Mouse (Mus musculus) cerebellum, postnatal 14 days (tissue): ENCODE results near the gene Il21.
A peak's percentile ranks its signal among the peaks of the same experiment; 100 is the strongest.

Experiments used
- DNase-seq, 2 experiments: peaks; one replicate each; pipeline ENCODE4 v3.0.0; 2021; ENCODE audit warnings: mixed read lengths in 2 of 2

Gene Il21

DNA sequence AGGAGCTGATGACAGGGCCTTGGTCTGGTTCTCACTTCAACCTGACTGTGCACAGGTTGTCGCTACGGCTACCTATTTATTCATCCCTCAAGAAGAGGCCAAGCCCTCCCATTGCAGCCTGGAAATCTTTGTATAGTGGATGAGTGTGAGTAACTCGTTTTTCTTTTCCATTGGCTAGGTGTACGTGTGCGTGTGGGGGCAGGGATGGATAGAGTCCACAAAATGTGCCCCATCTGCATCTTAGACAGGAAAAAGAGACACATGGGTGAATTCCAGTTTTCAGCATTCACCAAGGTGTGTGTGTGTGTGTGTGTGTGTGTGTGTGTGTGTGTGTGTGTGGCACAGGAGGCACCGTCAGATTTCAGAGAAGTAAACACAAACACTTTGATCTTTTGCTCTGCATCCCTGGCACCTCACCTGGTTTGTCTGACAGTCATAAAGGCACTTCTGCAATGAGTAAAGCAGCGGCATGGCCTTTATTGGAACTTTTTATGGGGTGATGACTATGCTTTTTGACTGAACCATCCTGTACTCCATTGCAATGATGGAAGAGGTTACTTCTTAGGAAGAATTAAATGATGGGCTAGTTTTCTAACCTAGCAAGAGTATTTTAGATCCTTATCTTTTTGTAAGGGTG, at the start of gene Il21:
TSS of gene Il21 (minus strand) at position 51 of the 637 bp plus-strand sequence.
- no peak for DNase-seq

DNA sequence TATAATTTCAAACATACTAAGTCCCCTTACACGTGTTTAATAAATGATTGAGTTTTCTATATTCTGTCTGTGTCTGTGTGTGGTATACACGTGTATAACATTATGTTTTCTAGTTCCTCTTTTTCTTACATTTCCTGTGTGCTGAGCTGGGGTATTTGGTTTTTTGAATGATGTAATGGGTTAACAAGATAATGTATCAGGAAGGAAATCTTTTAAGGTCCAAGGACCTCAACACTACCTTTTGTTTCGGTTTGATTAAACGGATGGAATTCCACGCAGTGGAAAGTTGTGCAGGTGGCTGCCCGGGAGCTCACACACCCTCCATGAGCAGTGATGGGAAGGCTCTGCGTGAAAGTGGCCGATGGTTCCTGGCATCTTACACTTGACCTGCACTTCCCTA, 48.4 kb upstream of the Il21 start:
- DNase-seq = no peak

DNA sequence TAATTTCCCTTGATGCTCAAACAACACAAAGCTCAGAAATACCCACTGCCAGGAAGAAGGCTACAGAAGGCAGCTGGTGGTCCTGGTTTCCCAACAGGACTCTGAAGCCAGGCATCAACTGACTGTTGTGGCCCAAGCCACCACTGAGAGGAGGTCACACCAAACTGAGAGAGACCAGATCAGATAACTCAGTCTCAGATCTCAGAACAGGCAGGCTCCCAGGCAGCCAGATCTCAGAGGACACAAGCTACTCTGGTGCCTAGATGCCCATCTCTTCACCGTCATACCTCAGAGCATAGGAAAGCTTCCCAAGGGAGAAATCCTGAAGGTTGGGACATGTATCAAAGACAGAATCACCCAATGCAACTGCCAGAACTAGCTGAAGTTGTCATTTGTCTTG, 47.8 kb upstream of the Il21 start:
- DNase-seq = no peak

DNA sequence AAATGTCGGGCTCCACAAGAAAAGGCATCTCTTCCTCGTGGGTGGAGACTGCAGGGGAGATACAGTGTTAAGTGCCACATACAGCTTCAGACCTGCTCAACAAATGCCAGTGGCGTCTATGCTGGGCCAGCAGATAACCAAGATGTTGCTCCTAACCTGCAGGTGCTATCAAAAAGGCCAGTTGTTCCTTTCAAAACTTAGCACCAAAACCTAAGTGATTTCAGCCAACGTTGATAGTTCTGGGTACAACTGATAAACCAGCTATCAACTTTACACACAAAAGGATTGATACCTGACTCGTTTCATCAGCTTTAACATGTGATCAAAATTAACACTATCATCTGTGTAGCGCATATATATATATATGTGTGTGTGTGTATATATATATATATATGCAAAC, 42.2 kb upstream of the Il21 start:
- no peak for DNase-seq

DNA sequence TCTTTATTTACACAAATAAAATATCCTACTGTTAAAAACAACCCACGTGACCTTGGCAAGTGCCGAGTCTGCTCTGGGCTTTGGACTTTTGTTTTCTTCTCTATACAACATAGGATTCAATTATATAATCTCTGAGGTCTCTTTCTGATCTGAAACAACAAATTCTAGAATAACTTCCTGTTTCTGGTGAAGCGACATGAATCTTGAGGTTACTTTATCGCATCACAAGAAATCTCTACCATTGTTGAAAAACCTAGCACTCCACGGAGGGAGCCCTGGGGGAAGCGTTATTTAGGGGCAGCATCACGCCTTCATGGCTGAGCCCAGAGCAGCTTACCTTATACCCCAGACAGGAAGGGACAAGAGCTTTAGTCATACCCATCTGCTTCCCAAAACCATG, 40.7 kb upstream of the Il21 start:
- DNase-seq = no peak

- peak; percentile 62 to 70 for DNase-seq
Observed at GRCm38 (mm10) chr3:37271209-37271608, 38.8 kb upstream of the Il21 start.

GRCm38 (mm10) chr3:37269926-37270325, 37.5 kb upstream of the Il21 start:
- DNase-seq = no peak

GRCm38 (mm10) chr3:37268338-37268737, 35.9 kb upstream of the Il21 start:
- no peak for DNase-seq

GRCm38 (mm10) chr3:37259331-37259999, 27.0 kb upstream of the Il21 start:
- no peak for DNase-seq

DNA sequence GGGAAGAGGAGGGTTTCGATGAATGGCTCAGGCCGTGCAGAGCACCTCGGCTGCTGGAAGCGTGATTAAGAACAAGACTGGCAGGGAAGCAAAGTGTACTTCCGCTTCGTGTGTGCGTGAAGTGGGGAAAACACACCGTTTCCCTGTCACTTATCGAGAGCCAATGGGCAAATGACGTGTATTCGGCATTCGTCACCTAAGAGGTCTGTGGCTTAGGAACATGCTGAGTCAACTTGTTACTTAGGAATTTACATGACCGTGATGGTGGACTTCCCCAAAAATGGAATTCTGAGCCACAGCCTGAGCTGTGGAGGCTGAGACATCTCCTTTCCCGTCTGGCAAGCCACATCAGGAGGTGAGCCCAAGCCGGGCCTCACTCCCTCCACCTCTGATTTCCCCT, 25.3 kb upstream of the Il21 start:
- no peak for DNase-seq

GRCm38 (mm10) chr3:37250967-37251366, 18.5 kb upstream of the Il21 start:
- no peak for DNase-seq

GRCm38 (mm10) chr3:37235025-37235424, 2.6 kb upstream of the Il21 start:
- no peak for DNase-seq

DNA sequence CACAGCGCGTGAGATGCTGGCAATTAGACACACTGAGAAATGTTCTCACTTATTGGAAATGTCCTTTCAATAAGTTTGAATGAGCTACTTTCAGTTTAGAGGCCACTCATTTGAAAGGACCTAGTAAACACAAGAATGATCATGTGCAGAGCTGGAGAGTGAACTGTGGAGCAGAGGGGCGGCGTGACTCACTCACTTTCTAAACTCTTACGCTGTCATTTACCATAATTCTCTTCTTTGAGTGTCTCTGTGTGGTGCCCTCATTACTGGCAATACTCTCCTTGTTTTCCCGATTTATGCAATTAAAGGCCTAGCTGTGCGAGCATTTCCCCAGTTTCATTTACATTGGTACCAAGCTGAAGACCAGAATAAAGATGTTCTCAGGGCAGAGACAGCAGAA, 1.3 kb downstream of the Il21 start:
- no peak for DNase-seq

DNA sequence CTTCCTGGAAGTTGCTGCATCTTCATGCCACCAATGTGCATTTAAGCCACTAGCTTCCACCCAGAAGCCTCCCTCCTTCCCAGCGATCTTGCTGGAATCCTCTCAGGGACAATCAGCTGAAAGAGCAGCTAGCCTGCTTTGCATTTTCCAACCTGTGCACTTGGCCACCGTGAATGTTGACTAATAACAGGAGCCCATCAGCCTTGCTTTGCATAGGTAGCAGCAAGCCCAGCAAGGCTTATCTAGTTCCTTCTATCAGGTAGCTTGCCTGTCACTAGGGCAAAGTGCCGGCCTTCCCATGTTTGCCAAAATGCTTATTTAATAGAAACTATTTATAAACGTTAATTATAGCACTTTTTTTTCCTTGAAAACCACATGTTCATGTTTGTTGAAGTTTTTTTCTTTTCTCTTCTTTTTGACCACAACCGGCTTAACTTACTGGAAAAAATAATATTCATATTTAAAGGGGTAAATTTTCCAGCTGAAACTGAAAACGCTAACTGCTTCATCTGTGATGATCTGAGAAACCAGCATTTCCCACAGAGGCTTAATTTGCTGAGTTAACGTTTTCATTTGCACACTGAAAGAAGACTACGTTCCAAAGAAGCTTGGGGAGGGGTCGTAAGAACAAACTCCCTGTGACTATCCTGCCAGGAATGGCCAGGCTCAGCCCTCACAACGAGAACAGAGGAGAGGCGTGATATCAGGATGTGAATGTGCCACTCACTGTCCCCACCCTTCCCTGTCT, 3.2 kb downstream of the Il21 start:
- no peak for DNase-seq

GRCm38 (mm10) chr3:37225124-37225523, 7.3 kb downstream of the Il21 start:
- no peak for DNase-seq

- peak; percentile 48 to 52 for DNase-seq
Observed at GRCm38 (mm10) chr3:37219071-37219470, 13.4 kb downstream of the Il21 start.

- no peak for DNase-seq
Observed at GRCm38 (mm10) chr3:37205226-37205800, 27.1 kb downstream of the Il21 start.

DNA sequence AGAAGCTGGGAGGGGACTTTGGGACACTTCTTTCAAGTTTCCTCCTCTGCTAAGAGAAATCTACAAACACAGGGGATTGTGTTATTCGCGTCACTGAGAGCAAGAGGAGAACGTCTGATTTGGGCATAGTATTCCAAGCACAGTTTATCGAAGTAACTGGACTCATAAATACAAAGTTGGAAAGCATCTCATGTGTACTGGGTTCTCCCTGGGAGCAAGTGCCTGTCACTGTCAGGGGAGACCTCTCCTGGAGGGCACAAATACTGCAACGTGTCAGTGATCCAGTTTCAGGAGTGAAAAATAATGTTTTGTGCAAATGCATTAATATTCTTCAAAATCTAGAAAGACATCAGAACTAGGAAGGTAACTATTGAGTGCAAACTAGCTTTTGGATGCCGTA, 27.9 kb downstream of the Il21 start:
- peak; percentile 28 to 33 for DNase-seq

DNA sequence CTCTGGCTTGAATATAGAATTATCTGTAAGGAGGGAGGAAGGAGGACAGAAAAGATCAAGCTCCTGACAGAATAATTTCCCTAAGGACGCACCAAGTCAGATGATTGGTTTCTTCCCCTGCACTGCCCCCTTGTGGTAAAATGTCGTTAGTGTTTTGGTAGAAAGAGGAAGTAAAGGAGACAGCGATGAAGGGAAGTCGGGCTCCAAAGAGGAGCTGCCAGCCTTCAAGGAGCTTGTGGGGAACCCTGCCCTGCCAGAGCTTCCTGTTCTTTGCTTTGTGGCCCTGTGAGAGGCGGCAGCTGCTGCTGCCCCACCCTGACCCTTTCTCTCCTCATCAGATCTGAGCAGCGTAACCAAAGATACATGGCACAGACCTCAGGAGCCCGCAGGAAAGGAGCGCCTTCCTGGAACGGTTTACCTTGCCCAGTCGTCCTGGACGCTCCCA, 28.4 kb downstream of the Il21 start:
- DNase-seq = peak; percentile 89 to 92

DNA sequence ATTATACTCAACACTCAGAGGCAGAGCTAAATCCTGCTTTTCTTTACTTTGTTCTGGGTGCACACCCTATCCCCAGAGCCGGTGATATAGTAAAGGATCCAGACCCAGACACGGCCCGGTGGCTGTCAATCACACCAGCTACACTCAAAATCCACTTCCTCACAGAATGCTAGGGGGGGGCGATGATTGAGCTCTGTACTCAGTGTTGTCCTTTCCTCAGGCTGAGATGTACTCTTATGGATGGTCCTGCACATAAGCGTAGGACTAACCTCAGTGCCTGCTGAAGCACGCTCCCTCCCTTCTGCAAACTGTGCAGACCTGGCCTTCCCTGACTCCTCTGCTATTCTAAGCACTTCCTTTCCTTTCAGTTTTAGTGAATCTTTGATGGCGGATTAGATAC, 29.6 kb downstream of the Il21 start:
- DNase-seq = no peak

- peak; percentile 8 to 13 for DNase-seq
Observed at GRCm38 (mm10) chr3:37201122-37201916, 31.1 kb downstream of the Il21 start.

- no peak for DNase-seq
Observed at GRCm38 (mm10) chr3:37198302-37198701, 34.1 kb downstream of the Il21 start.

- no peak for DNase-seq
Observed at GRCm38 (mm10) chr3:37191953-37192352, 40.5 kb downstream of the Il21 start.
